Mouse (Mus musculus): ENCODE measurements around the gene Gria1. TPM values are rescaled to one million over a fixed set of nuclear protein-coding genes. Genes with fewer than 3 reads are reported as not detected.

Gene Gria1
- polyA plus RNA-seq, 1 experiment, result 0.21 TPM

DNA sequence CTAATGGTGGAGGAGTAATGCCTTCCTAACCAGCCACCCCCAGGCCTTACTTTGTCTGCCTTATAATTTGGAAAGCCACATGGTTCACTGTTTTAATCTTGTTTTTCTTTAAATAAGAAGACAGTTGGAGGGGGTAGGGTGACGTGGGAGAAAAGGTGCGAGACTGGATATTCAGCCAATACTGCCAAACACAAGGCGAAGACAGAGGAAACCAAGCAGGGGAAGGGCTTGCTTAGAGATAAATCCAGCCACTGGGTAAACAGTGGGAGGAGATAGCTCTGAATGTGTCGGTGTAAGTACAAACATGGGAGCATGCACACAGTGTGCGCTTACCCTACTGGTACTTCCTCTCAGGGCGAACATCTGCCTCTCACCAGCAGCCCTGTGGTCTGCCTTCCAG, 233.4 kb downstream of the Gria1 start:
- no peaks in the 10 kb centered on the region for H3K79me3 ChIP-seq (ENCODE audit: low read depth)
- H3K4me3 ChIP-seq (ENCODE audit: insufficient read depth, poor library complexity, severe bottlenecking), result no peak overlapping the region
- no peak overlapping the region for H3ac ChIP-seq (ENCODE audit: control insufficient read depth, insufficient read length, low read depth)
- no peaks in the 10 kb centered on the region for H3K79me2 ChIP-seq (ENCODE audit: control insufficient read depth, insufficient read depth)
- H3K27me3 ChIP-seq (ENCODE audit: control insufficient read depth, insufficient read depth, insufficient read length), result no peaks in the 10 kb centered on the region
- TF ChIP-seq CEBPB (IDR thresholded peaks at IDR 0.05; ENCODE audit: low read depth) (no peak), CTCF (IDR thresholded peaks at IDR 0.05; ENCODE audit: control insufficient read depth, insufficient read depth, insufficient read length) (no peak), FOSL1 (IDR thresholded peaks at IDR 0.05; ENCODE audit: insufficient read depth, low read length, poor library complexity, severe bottlenecking) (no peak), MAX (IDR thresholded peaks at IDR 0.05) (no peak), USF1 (IDR thresholded peaks at IDR 0.05; ENCODE audit: low read depth) (no peak), MYOD1 (IDR thresholded peaks at IDR 0.05; ENCODE audit: control insufficient read depth, insufficient read length, low read depth) (no peak), MYOG (IDR thresholded peaks at IDR 0.05; ENCODE audit: control insufficient read depth, extremely low read depth, insufficient read length) (no peak)
- H3K36me3 ChIP-seq (ENCODE audit: control insufficient read depth, insufficient read depth), result no peaks in the 10 kb centered on the region

GRCm38 (mm10) chr11:57248870-57249269, 237.7 kb downstream of the Gria1 start:
- Histone ChIP-seq H3ac (ENCODE audit: control insufficient read depth, insufficient read length, low read depth) (no peak overlapping the region), H3K36me3 (ENCODE audit: control insufficient read depth, insufficient read depth) (no peaks in the 10 kb centered on the region), H3K27me3 (ENCODE audit: control insufficient read depth, insufficient read depth, insufficient read length) (no peaks in the 10 kb centered on the region), H3K79me2 (ENCODE audit: control insufficient read depth, insufficient read depth) (no peaks in the 10 kb centered on the region), H3K79me3 (ENCODE audit: low read depth) (no peaks in the 10 kb centered on the region), H3K4me3 (ENCODE audit: insufficient read depth, poor library complexity, severe bottlenecking) (no peak overlapping the region)
- TF ChIP-seq MYOD1 (IDR thresholded peaks at IDR 0.05; ENCODE audit: control insufficient read depth, insufficient read length, low read depth) (no peak), USF1 (IDR thresholded peaks at IDR 0.05; ENCODE audit: low read depth) (no peak), FOSL1 (IDR thresholded peaks at IDR 0.05; ENCODE audit: insufficient read depth, low read length, poor library complexity, severe bottlenecking) (no peak), CTCF (IDR thresholded peaks at IDR 0.05; ENCODE audit: control insufficient read depth, insufficient read depth, insufficient read length) (no peak), MYOG (IDR thresholded peaks at IDR 0.05; ENCODE audit: control insufficient read depth, extremely low read depth, insufficient read length) (no peak)

DNA sequence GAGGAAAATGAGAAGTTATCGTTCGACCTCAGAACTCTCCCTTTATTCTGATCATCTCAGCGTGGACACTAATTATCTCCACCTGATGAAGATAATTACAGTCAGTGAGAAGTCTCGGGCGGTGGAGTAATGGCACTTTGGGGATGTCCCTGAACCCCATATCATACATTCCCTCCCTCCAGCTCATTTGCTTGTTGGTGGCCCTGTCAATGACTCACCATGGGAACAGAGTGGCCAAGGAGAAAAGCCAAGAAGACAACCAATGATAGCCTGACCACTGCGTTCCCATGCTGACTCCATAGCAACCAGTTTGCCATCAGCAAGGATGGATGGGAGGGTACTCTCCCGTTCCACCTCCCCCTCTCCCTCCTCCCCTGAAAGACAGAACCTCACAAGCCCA, 238.9 kb downstream of the Gria1 start:
- H3K27me3 ChIP-seq (ENCODE audit: control insufficient read depth, insufficient read depth, insufficient read length), result no peaks in the 10 kb centered on the region
- H3ac ChIP-seq (ENCODE audit: control insufficient read depth, insufficient read length, low read depth), result no peak overlapping the region
- no peaks in the 10 kb centered on the region for H3K79me2 ChIP-seq (ENCODE audit: control insufficient read depth, insufficient read depth)
- no peaks in the 10 kb centered on the region for H3K79me3 ChIP-seq (ENCODE audit: low read depth)
- H3K4me3 ChIP-seq (ENCODE audit: insufficient read depth, poor library complexity, severe bottlenecking), result no peak overlapping the region
- TF ChIP-seq CEBPB (IDR thresholded peaks at IDR 0.05; ENCODE audit: low read depth), result no peak
- TF ChIP-seq CTCF (IDR thresholded peaks at IDR 0.05; ENCODE audit: control insufficient read depth, insufficient read depth, insufficient read length), result no peak
- no peak for TF ChIP-seq MYOG (IDR thresholded peaks at IDR 0.05; ENCODE audit: control insufficient read depth, extremely low read depth, insufficient read length)
- TF ChIP-seq USF1 (IDR thresholded peaks at IDR 0.05; ENCODE audit: low read depth), result no peak
- no peaks in the 10 kb centered on the region for H3K36me3 ChIP-seq (ENCODE audit: control insufficient read depth, insufficient read depth)

DNA sequence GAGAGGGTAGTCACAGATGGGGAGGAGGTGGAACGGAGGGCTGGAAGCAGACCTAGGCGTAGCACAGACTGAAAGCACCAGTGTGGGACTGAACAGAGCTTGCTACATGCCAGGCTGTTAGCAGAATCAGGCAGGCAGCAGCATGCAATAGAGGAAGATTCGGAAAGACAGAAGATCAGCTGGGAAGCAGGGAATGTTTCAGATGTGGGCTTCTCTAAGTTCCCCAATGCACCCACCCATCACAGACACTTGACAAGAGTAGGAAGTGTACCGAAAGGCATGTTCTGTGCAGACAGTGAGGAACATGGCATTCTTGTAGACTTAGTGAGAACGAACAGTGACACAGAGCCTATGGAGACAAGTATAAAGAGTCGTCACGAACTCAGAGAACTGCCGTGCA, 260.5 kb downstream of the Gria1 start:
- Histone ChIP-seq H3K36me3 (ENCODE audit: control insufficient read depth, insufficient read depth) (no peaks in the 10 kb centered on the region), H3K27me3 (ENCODE audit: control insufficient read depth, insufficient read depth, insufficient read length) (no peaks in the 10 kb centered on the region), H3ac (ENCODE audit: control insufficient read depth, insufficient read length, low read depth) (no peak overlapping the region), H3K79me2 (ENCODE audit: control insufficient read depth, insufficient read depth) (no peaks in the 10 kb centered on the region), H3K4me3 (ENCODE audit: insufficient read depth, poor library complexity, severe bottlenecking) (no peak overlapping the region), H3K79me3 (ENCODE audit: low read depth) (no peaks in the 10 kb centered on the region)
- TF ChIP-seq FOSL1 (IDR thresholded peaks at IDR 0.05; ENCODE audit: insufficient read depth, low read length, poor library complexity, severe bottlenecking) (no peak), MYOD1 (IDR thresholded peaks at IDR 0.05; ENCODE audit: control insufficient read depth, insufficient read length, low read depth) (no peak), MAX (IDR thresholded peaks at IDR 0.05) (no peak), MYOG (IDR thresholded peaks at IDR 0.05; ENCODE audit: control insufficient read depth, extremely low read depth, insufficient read length) (no peak), USF1 (IDR thresholded peaks at IDR 0.05; ENCODE audit: low read depth) (no peak), CTCF (IDR thresholded peaks at IDR 0.05; ENCODE audit: control insufficient read depth, insufficient read depth, insufficient read length) (no peak), CEBPB (IDR thresholded peaks at IDR 0.05; ENCODE audit: low read depth) (no peak)

GRCm38 (mm10) chr11:57274687-57275086, 263.5 kb downstream of the Gria1 start:
- H3K79me3 ChIP-seq (ENCODE audit: low read depth), result no peaks in the 10 kb centered on the region
- no peak overlapping the region for H3K4me3 ChIP-seq (ENCODE audit: insufficient read depth, poor library complexity, severe bottlenecking)
- no peak overlapping the region for H3ac ChIP-seq (ENCODE audit: control insufficient read depth, insufficient read length, low read depth)
- H3K27me3 ChIP-seq (ENCODE audit: control insufficient read depth, insufficient read depth, insufficient read length), result no peaks in the 10 kb centered on the region
- H3K79me2 ChIP-seq (ENCODE audit: control insufficient read depth, insufficient read depth), result no peaks in the 10 kb centered on the region
- TF ChIP-seq FOSL1 (IDR thresholded peaks at IDR 0.05; ENCODE audit: insufficient read depth, low read length, poor library complexity, severe bottlenecking) (no peak), CTCF (IDR thresholded peaks at IDR 0.05; ENCODE audit: control insufficient read depth, insufficient read depth, insufficient read length) (no peak), MAX (IDR thresholded peaks at IDR 0.05) (no peak), USF1 (IDR thresholded peaks at IDR 0.05; ENCODE audit: low read depth) (no peak), MYOD1 (IDR thresholded peaks at IDR 0.05; ENCODE audit: control insufficient read depth, insufficient read length, low read depth) (no peak), MYOG (IDR thresholded peaks at IDR 0.05; ENCODE audit: control insufficient read depth, extremely low read depth, insufficient read length) (no peak), CEBPB (IDR thresholded peaks at IDR 0.05; ENCODE audit: low read depth) (no peak)
- no peaks in the 10 kb centered on the region for H3K36me3 ChIP-seq (ENCODE audit: control insufficient read depth, insufficient read depth)

DNA sequence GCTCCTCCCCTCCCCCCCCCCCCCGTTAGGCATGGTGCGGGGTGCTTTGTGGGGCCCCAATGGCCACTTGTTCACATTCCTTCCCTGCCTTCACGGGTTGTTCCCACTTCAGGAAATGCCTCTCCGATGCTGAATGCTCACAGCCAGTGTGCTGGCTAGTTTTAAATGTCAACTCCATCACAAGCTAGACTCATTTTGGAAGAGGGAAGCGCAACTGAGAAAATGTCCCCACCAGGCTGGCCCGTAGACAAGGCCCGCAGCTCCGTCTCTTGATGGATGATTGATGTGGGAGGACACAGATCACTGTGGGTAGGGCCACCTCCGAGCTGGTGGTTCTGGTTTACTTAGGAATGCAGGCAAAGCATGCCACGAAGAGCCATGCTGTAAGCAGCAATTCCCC, 266.9 kb downstream of the Gria1 start:
- Histone ChIP-seq H3K79me2 (ENCODE audit: control insufficient read depth, insufficient read depth) (no peaks in the 10 kb centered on the region), H3K27me3 (ENCODE audit: control insufficient read depth, insufficient read depth, insufficient read length) (no peaks in the 10 kb centered on the region), H3K36me3 (ENCODE audit: control insufficient read depth, insufficient read depth) (no peaks in the 10 kb centered on the region), H3K79me3 (ENCODE audit: low read depth) (no peaks in the 10 kb centered on the region), H3K4me3 (ENCODE audit: insufficient read depth, poor library complexity, severe bottlenecking) (no peak overlapping the region), H3ac (ENCODE audit: control insufficient read depth, insufficient read length, low read depth) (no peak overlapping the region)
- TF ChIP-seq MAX (IDR thresholded peaks at IDR 0.05) (no peak), MYOD1 (IDR thresholded peaks at IDR 0.05; ENCODE audit: control insufficient read depth, insufficient read length, low read depth) (no peak), USF1 (IDR thresholded peaks at IDR 0.05; ENCODE audit: low read depth) (no peak), CTCF (IDR thresholded peaks at IDR 0.05; ENCODE audit: control insufficient read depth, insufficient read depth, insufficient read length) (no peak), CEBPB (IDR thresholded peaks at IDR 0.05; ENCODE audit: low read depth) (no peak), FOSL1 (IDR thresholded peaks at IDR 0.05; ENCODE audit: insufficient read depth, low read length, poor library complexity, severe bottlenecking) (no peak), MYOG (IDR thresholded peaks at IDR 0.05; ENCODE audit: control insufficient read depth, extremely low read depth, insufficient read length) (no peak)
